Mouse (Mus musculus) layer of hippocampus, adult 2 months (tissue): ENCODE measurements around the gene Jade2. TPM values are rescaled to one million over a fixed set of nuclear protein-coding genes. Genes with fewer than 3 reads are reported as not detected.

Experiments used
- DNase-seq, 2 experiments: peaks; one replicate each; pipeline ENCODE4 v3.0.0; 2022; ENCODE audit warnings: low spot score in 2 of 2
- H3K27ac ChIP-seq: fragments of 200-600 bp; 2 replicates; pipeline ENCODE4 v1.8.1; 2022
- H3K4me3 ChIP-seq: fragments of 200-600 bp; 2 replicates; pipeline ENCODE4 v1.8.1; 2022; ENCODE audit warnings: mild to moderate bottlenecking
- CTCF ChIP-seq: fragments of 200-600 bp; conservative IDR thresholded peaks from 2 replicates; pipeline ENCODE4 v1.8.1; 2022; ENCODE audit warnings: antibody characterized with exemption, mild to moderate bottlenecking, moderate library complexity
- total RNA-seq, 2 experiments: library from RNA; stranded (reverse); gene quantifications; 2 replicates each; pipeline ENCODE4 v1.2.3; 2021

Gene Jade2
- total RNA-seq, 2 experiments from 2014 or later, result 39.2 to 42.1 TPM

DNA sequence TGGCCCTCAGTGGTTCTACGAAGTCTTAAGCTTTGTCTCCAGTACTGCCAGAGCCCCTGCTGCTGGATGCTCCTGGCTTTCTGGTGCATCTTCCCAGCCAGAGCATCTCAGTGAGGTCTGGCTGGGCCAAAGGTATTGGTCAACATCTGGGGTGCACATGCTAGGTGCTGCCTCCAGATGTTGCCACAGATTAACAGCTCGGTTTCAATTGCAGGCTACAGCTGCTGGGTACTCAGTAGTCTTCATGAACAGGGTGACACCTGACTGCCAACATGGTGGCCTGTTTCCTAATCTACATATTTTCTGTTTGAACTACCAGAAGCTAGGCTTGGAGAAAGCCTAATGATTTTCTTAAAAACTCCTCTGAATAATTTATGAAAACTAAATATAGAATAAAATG, 18.3 kb downstream of the Jade2 start:
- H3K27ac ChIP-seq, result no peak overlapping the region
- TF ChIP-seq CTCF, result no peak
- no peak for DNase-seq
- H3K4me3 ChIP-seq, result no peak overlapping the region

DNA sequence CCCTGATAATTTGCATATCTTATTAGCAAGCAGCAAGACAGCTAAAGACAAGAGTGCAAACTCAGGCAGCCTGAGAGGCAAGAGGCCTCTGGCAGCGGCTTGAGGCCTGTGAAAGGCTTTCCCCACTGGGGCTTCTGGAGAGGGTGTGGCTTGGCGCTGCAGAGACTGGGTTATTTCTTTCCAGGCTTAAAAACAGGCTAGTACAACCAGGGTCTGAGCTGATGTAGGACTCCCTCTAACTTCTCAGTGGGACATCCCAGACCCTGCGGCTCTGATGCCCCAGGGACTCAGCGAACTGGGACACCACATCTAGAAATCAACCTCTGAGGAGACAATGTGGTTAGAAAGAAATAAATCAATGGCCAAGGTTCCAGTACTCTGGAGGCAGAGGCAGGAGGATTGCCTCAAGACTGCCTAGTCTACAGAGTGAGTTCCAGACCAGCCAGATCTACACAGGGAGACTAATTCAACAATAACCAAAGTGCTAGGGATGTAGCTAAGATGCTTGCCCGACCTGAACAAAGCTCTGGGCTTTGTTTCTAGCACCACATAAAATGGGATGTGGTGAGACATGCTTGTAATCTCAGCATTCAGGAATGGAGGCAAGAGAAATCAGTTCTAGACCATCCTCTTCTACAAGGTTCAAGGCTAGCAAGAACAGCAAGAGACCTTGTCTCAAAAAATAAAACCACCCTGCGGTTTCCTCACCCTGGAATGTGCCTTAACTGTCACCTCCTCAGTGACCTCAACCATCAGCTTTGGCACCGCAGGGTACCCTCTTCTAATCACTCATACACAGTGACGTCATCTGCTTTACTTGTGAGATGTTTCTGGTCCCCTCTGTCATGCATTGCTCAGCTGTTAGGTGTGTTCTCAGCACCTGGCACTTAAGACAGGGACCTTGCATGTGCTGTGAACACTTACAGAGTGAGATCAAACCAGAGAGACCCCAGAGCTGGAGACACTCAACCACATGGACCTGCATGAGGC, 20.0 kb downstream of the Jade2 start:
- Histone ChIP-seq H3K4me3 (no peak overlapping the region), H3K27ac (no peak overlapping the region)
- DNase-seq, result no peak
- TF ChIP-seq CTCF, result no peak

DNA sequence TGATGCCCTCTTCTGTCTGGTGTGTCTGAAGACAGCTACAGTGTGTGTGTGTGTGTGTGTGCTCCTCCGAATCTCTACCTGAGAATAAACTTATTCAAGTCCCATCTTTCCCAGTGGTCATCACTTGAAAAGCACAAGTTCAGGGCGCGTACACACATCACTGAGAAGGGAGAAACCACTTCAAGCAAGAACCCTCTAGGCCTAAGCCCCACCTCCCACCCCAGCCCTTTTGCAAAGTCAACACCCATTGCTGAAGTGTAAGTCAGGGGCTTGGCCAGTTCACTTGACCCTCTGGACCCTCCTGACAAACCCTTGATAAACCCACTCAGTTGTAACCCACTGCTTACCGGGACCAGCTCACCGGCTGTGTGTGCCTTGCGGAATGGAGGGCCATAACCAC, 20.9 kb downstream of the Jade2 start:
- DNase-seq, result no peak
- no peak for TF ChIP-seq CTCF
- H3K4me3 ChIP-seq, result no peak overlapping the region
- no peak overlapping the region for H3K27ac ChIP-seq

DNA sequence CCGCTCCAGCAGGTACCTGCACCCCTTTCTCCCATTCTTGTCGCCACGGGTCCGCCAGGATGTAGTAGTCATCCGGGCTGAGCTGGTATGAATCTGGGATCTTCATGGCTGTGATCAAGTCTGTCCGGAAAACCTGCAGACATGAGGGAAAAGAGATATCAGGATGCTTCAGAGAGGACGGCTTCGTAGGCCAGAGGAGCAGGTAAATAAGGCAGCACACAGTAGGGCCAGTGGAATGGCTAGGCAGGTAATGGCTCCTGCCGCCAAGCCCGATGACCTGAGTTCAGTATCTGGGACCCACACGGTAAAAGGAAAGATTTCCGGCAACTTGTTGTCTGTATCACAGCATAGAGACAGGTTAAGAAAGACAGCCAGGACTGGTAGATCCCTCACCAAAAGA, 21.9 kb downstream of the Jade2 start:
- Histone ChIP-seq H3K4me3 (no peak overlapping the region), H3K27ac (no peak overlapping the region)
- TF ChIP-seq CTCF, result no peak
- no peak for DNase-seq

DNA sequence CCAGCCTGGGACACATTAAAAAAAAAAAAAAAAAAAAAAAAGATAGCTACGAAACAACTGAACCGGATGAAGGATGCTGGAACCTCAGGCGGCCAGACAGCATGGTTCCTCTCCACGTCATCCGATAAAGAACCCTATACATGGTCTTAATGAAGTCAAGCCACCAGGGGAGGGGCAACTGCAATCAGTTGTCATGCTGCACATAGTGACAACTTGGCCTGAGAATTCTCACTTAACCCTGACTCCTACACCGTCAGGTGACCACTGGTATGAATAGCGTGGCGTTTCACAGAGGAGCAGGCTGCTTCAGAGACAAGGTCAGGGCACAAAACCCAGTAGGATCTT, 23.4 kb downstream of the Jade2 start:
- Histone ChIP-seq H3K27ac (no peak overlapping the region), H3K4me3 (no peak overlapping the region)
- DNase-seq, result no peak
- TF ChIP-seq CTCF, result no peak

DNA sequence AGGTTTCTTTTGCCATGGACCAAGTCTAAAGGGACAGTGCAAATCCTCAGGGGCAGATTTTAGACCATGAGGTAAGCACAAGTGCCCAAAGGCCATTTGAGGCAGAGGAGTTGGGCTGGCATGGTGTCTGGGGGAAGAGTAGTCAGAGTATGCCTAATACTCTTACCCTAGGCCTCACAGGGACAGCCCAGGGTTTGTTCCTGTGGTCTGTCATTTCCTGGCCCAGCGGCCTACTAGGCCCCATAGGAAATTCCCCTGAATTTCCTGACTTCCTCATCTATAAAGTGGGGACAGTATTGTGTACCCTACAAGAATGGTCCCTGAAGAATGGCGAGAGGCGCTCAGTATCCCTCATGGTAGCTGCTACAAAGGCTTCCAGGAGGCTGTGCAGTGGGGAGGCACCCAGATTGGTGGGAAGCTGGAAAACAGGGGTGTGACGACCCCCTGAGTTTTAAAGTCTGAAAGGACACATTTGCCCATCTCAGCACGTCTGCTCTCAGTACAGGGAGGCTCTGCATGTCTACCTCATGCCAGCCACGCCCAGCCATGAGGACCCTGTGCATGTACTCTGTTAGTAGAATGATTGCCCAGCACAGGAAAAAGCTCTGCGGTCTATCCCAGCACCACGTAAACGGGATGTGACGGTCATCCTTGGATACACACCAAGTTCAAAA, 23.9 kb downstream of the Jade2 start:
- DNase-seq, result no peak
- Histone ChIP-seq H3K4me3 (no peak overlapping the region), H3K27ac (no peak overlapping the region)
- TF ChIP-seq CTCF, result no peak

DNA sequence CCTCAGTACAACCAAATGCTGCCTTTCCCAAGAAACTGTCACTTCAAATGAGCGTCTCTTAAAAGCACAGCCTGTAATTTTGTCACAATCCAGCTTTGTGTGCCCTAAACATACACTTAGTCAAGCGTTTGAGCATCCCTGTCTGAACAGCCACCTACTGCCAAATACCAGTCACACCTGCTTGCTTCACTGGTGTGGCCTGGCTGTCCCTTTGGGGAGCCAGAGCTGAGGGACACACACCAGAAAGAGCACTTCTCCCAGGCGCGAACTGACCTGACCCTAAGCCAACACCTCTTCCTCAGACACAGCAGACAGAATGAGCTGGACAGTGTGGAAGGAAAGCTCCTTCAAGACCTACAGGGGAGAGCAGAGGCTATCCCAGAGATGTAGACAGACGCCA, 24.5 kb downstream of the Jade2 start:
- Histone ChIP-seq H3K27ac (0 out of 2 replicates have a peak overlapping the region, but pooled peaks have one; percentile 23), H3K4me3 (no peak overlapping the region)
- DNase-seq, result no peak
- TF ChIP-seq CTCF, result no peak

DNA sequence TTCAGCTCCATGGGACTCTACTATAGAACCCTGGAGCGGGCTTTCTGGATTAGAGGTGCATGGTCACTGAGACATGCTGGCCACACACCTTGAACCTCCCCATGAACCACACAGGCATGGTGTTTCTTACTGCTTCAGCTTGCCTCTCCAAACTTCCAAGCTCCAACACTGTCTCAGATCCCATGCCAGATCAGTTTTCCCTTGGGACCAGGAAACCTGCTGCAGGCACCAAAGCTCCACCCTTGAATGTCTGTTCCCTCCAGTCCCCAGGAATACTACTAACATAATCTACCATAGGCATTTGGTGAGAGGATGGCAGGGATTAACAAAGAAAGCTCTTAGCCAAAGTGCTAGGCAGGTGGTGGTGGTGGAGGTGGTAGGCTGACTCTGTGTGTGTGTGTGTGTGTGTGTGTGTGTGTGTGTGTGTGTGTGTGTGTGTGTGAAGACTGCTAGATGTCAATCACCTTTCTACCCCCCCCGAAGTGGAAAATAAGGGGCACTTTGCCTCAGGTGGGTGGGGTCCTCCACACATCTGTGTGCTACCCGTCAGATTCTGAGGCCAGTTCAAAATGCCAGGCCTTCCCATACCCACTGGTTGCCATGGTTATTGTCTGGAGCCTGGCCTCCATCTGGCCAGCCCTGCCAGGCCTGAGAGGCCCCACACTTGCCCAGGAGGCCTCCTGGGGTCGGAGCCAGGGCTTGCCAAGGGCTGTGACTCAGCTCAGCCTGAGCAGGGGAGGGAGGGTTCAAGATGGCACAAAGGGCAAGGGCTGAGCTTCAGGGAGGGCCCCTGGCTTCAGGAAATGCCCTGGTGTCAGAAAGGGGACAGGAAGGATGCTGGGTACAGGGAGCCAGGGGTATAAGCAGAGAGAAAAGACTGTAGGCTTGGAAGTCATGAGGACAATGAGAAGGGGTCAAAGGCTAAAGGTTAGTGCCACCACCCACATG, 25.2 kb downstream of the Jade2 start:
- H3K27ac ChIP-seq, result 0 out of 2 replicates have a peak overlapping the region, but pooled peaks have one; percentile 23
- TF ChIP-seq CTCF, result no peak
- H3K4me3 ChIP-seq, result no peak overlapping the region
- DNase-seq, result peak in 1 of 2 experiments; percentile 22

DNA sequence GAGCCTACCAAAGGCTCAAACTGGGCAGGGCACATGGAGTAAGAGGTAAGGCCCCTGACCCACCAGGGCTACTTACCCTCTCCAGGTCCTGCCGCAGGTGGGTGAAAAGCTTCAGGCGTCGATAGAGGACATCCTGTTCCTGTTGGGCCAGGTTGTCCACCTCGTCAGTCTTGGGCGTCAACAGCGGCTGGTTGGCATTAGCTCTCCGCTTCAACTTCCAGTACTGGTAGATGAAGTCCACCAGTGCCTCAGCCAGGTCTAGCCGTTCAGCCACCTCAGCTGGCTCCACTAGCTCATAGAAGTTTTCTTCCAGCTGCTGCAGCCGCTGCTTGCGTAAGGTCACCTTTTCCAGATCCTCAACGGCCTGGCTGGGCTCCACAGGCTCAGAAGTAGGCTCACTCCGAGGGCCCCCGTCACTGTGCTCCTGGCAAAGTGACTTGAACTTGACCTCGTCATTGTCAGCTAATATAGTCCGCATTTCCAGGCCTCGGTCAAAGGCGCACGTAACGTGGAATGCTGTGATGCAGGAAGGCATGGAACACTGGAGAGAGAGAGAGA, 32.5 kb downstream of the Jade2 start:
- no peak for TF ChIP-seq CTCF

DNA sequence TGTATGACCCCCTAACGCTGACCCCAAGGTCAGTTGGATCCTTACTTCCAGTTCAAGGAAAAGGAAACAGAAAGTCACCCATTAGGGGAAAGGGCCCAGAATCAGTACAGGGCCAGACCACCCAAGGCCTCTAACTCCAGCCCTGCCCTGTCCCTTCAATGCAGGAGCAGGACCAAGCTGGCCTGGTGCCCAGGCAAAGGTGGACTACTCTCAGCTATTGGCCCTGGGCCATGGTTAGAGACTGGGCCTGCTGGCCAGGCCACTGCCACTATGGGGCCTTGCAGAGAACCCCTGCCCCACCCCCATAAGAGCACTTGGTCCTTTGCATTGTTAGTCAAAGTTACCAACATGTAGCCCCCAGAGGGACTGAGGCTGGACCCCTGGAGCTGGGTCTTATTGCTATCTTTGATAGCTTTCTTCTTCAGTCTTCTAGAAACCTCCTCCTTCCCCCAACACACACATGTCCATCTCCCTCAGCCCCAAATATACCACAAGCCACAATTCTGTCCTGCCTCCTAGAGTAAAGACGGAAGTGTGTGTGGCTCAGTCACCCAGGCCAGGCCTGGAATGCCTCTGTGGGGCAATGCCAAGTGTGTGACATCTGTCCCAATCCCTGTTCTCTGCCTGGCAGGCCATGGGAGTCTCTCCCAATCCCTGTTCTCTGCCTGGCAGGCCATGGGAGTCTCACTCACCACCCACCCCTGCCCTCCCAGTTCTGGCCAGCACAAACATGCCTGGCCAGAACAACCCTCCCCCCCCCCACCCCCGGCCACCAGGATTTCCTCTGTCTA, 33.3 kb downstream of the Jade2 start:
- TF ChIP-seq CTCF, result no peak
- H3K4me3 ChIP-seq, result no peak overlapping the region
- H3K27ac ChIP-seq, result no peak overlapping the region
- DNase-seq, result no peak

More for the DNA sequence above, 32.5 kb downstream of the Jade2 start:
- DNase-seq, result no peak
- Histone ChIP-seq H3K4me3 (no peak overlapping the region), H3K27ac (no peak overlapping the region)

DNA sequence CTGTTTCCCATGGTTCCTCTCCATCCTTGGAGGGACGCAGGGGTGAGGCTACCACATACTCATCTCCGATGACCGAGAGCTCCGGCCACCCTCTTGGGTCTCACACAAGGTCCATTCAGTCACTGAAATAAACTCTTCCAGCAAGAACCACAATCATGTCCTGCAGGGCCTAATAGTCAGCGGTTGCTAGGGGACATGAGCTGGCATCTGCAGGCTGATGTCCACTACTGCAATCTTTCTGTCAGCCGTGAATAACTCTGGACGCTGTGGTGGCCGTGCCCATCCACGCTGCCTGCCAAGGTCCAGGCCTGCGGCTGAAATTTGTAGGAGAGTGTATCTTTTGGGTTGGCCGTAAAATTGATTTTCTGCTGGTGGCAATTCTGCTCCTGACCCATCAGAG, 34.2 kb downstream of the Jade2 start:
- no peak for TF ChIP-seq CTCF
- no peak for DNase-seq
- Histone ChIP-seq H3K4me3 (no peak overlapping the region), H3K27ac (no peak overlapping the region)

DNA sequence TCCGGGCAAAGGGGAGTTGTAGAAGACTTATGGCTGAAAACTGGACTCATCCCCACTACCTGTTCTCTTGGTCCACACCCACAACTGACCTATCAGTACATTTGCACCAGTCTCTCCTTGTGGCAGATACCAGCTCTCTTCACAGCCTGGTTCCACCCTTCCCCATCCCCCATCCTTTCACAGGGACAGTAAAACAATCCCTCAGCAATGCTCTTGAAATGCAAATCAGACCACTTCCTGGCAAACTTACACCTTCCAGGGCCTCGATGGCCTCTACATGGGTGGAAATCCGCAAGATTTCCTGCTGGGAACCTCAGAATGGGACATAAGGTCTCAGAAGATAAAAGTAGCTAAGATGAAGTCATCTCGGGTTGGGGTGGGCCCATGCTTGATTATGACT, 34.7 kb downstream of the Jade2 start:
- TF ChIP-seq CTCF, result no peak
- no peak for DNase-seq
- Histone ChIP-seq H3K27ac (0 out of 2 replicates have a peak overlapping the region, but pooled peaks have one; percentile 32), H3K4me3 (no peak overlapping the region)
